Mouse (Mus musculus) ES-Bruce4 (cell line): ENCODE measurements around the gene Bicd2.

Experiments used
- CTCF ChIP-seq: IDR thresholded peaks from one replicate; pipeline ENCODE4 v1.8.1; 2011; ENCODE audit warnings: low read depth, low read length
- POLR2A ChIP-seq: IDR thresholded peaks from one replicate; pipeline ENCODE4 v1.8.1; 2011; ENCODE audit warnings: low read length; ENCODE audit not compliant: insufficient read depth

DNA sequence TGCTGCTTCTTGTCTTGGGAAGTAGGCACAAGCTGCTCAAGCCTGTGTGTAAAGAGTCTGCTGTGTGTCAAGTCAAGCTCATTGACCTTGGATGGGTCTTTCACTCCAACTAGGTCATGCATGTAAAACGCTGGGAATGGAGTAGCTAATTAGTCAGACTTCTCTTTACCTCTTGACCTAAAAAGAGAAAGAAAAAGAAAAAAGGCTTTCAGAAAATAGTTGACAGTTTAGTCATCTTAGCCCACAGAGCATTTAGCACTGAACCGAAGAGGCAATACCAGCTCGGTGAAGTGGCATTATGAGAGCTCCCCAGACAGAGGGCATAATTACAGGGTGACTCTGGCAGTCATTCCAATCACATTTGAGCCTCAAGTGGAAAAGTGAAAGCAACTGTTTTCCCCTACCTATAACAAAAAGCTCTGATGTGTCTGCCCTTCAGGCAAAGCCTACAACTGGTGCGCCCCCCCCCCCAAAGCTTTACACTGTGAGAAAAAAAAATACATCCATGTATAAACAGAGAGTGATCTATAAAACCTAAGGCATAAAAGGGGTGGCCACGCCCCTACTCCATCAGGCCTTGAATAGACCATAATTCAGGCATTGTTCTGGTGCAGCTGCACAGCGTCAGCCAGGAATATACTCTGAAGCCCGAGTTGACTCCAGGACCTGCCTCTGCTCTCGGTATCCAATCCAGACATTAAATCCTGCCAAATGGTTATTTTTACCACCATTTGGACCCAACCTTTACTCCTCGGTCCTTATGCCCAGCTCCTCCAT, 24.8 kb upstream of the Bicd2 start:
- no peak for TF ChIP-seq POLR2A
- no peak for TF ChIP-seq CTCF
